Mouse (Mus musculus) ES-E14 (cell line): ENCODE data around the gene Rbmx2.

Source experiments
- CHD2 ChIP-seq: IDR thresholded peaks from 2 replicates; pipeline ENCODE4 v1.6.1; 2014; ENCODE audit warnings: mild to moderate bottlenecking, low read depth, low read length, inconsistent platforms
- HCFC1 ChIP-seq: IDR thresholded peaks from 2 replicates; pipeline ENCODE4 v1.6.1; 2012; ENCODE audit warnings: low read length, inconsistent platforms, borderline replicate concordance; ENCODE audit not compliant: insufficient read depth
- MAFK ChIP-seq: IDR thresholded peaks from 2 replicates; pipeline ENCODE4 v1.6.1; 2014; ENCODE audit warnings: mild to moderate bottlenecking, low read depth, low read length, inconsistent platforms; ENCODE audit not compliant: insufficient read depth

- TF ChIP-seq CHD2 (no peak), HCFC1 (no peak), MAFK (no peak)
Measured at GRCm38 (mm10) chrX:48671714-48672113, 23.1 kb upstream of the Rbmx2 start.
